Mouse (Mus musculus): Measurements from ENCODE around the gene Rab3a. TPM values are rescaled to one million over a fixed set of nuclear protein-coding genes. Genes with fewer than 3 reads are reported as not detected.

Rab3a gene
- total RNA-seq, 2 experiments from 2014 or later, result 808 to 835 TPM

DNA sequence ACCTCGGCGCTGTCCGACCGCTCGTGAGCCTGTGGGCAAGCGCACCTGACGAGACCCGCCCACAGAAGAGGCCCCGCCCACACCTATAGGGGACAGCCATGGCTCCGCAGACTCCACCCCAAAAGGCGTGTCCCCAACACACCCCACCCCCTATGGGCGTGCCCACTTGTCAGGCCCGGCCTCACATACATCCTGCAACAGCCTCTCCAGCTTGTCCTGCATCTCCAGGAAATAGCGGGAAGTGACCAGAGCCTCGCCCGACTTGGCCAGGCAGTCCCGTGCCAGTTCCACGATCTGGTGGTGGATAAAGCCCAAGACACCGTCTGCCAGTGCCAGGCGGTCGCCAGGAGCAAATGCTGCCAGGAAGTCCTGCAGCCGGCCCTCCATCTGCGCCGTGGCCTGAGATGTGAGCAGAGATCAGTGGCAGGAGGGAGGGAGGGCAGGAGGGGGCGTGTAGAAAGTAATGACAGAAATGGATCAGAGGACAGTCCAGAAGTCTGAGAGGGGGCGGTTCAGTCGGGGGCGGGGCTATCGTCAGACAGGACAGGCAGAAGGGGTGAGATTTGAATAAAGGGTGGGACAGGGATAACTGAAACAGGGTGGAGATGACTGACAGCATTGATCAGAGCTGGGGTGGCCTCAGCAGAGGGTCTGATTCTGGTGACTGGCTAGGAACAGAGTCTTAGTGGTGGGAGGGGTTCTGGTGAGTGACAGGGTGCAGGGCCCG is 33.6 kb downstream of the Rab3a start:
- no peak for TF ChIP-seq CTCF (IDR thresholded peaks at IDR 0.05)
- Histone ChIP-seq H3K4me3 (no peak overlapping the region), H3K27ac (peak overlapping the region; percentile 32; the same call in 1 of the 2 replicates)
- DNase-seq (ENCODE audit: extremely low spot score in 1 of 2, low spot score in 2 of 2), result no peak
- intact Hi-C loops (cut with DNase I), result no loop called here

GRCm38 (mm10) chr8:70789046-70789445 is 34.6 kb downstream of the Rab3a start:
- intact Hi-C loops (cut with DNase I), result no loop called here
- Histone ChIP-seq H3K4me3 (no peak overlapping the region), H3K27ac (peak overlapping the region; percentile 84; the same call in 1 of the 2 replicates)
- no peak for TF ChIP-seq CTCF (IDR thresholded peaks at IDR 0.05)
- no peak for DNase-seq (ENCODE audit: extremely low spot score in 1 of 2, low spot score in 2 of 2)

DNA sequence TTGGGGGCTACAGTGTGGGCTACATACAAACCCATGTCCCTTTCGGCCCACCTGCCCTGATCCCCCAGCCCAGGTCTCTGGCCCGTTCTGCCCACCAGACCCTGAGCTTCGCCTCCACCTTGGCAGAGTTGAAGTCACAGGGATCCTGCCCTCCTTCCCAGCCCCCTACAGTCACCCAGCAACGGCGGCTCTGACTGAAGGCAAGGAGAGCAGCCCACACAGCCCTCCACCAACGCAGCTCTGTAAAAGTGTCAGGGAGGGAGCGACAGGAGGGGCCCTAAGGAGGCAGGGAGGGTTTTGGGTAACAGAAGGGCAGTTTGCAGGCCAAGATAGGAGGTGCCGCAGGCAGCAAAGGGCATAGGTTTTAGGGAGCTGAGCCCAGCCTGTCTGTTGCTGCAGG is 36.4 kb downstream of the Rab3a start:
- Histone ChIP-seq H3K27ac (peak overlapping the region; percentile 84), H3K4me3 (peak overlapping the region; percentile 85)
- no peak for TF ChIP-seq CTCF (IDR thresholded peaks at IDR 0.05)
- DNase-seq (ENCODE audit: extremely low spot score in 1 of 2, low spot score in 2 of 2), result peak in 1 of 2 experiments; percentile 69
- intact Hi-C loops (cut with DNase I), result no loop called here

DNA sequence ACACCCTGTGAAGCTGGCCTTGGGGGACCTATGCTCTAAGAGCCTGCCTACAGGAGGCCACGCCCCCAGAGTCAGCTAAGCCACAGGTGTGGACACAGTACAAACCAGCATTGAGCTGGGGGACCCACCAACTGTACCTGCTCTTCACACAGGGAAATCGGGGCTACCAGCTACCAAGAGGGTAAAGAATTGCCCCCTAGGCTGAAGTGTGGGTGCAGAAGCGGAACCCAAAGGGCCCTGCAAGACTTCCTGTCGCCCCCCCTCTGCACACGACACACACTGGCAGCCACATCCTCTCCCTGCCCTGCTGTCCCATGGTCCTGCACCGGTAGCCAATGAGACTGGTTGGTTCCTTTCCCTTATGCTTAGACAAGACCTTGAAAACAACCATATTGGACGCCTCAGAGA is 36.8 kb downstream of the Rab3a start:
- Histone ChIP-seq H3K4me3 (peak overlapping the region; percentile 85), H3K27ac (peak overlapping the region; percentile 84)
- no peak for TF ChIP-seq CTCF (IDR thresholded peaks at IDR 0.05)
- no peak for DNase-seq (ENCODE audit: extremely low spot score in 1 of 2, low spot score in 2 of 2)
- intact Hi-C loops (cut with DNase I), result no loop called here

GRCm38 (mm10) chr8:70791975-70792691 is 37.7 kb downstream of the Rab3a start:
- Histone ChIP-seq H3K27ac (peak overlapping the region; percentile 84), H3K4me3 (peak overlapping the region; percentile 85)
- intact Hi-C loops (cut with DNase I), result no loop called here
- DNase-seq (ENCODE audit: extremely low spot score in 1 of 2, low spot score in 2 of 2), result peak; percentile 96 to 97
- TF ChIP-seq CTCF (IDR thresholded peaks at IDR 0.05), result no peak; the same call in 1 of the 2 replicates

DNA sequence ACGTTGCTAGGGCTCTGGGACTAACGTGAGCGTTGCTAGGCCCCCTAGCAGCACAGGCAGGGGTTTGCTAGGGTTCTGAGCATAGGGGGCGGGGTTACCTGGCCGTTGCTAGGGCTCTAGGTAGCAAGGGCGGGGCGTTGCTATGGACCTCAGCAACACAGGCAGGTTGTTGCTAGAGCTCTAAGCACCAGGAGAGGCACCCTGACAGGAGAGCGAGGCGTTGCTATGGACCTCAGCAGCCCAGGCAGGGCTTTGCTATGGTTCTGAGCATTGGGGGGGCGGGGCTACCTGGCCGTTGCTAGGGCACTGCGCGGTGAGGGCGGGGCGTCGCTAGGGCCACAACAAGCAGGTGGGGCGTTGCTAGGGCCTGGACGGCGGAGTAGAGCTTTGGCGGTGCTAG is 38.2 kb downstream of the Rab3a start:
- Histone ChIP-seq H3K4me3 (peak overlapping the region; percentile 85), H3K27ac (peak overlapping the region; percentile 64)
- peak in 1 of 2 experiments; percentile 70 for DNase-seq (ENCODE audit: extremely low spot score in 1 of 2, low spot score in 2 of 2)
- TF ChIP-seq CTCF (IDR thresholded peaks at IDR 0.05), result no peak
- intact Hi-C loops (cut with DNase I), result no loop called here

DNA sequence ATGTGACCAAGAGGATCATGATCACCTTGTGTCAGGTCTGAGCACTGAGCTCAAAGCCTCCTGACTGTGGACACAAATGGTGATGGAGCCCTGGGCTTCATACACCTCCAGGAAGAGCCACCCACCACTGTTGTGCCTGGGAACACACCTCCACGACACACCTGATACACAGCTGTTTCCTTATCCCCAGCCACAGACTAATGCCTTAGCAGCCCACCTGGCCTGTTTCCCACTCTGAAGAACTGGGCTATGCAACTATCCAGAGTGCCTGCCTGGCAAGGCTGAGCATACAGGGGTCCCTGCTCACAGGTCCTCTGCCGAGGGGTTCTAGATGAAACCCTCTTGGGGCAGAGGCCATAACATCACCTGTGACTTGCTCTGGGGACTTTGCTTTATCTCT is 39.7 kb downstream of the Rab3a start:
- no peak for DNase-seq (ENCODE audit: extremely low spot score in 1 of 2, low spot score in 2 of 2)
- TF ChIP-seq CTCF (IDR thresholded peaks at IDR 0.05), result no peak
- intact Hi-C loops (cut with DNase I), result no loop called here
- H3K27ac ChIP-seq, result no peak overlapping the region; the same call in 1 of the 2 replicates
- no peak overlapping the region for H3K4me3 ChIP-seq

DNA sequence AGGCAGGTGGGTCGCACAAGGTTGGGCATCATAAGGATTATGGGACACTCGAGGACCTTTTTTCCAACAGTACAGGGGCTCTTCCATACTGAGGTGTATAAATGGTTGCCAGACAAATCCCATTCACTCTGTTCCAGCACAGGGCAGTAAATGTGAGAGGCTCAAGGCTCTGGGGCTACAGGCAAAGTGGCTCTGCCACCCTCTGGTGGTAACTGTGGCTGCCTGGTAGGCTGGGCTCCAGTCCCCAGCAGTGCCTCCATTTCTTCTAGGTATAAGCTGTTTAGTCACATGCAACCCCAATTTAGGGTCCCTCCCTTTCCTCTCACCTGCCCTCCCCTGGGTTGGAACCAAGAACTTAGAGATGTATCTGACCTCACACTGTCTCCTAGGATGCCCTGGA is 40.9 kb downstream of the Rab3a start:
- 0 out of 2 replicates have a peak overlapping the region, but pooled peaks have one; percentile 11 for H3K27ac ChIP-seq
- peak; percentile 36 for TF ChIP-seq CTCF (IDR thresholded peaks at IDR 0.05)
- intact Hi-C loops (cut with DNase I), result no loop called here
- H3K4me3 ChIP-seq, result no peak overlapping the region
- no peak for DNase-seq (ENCODE audit: extremely low spot score in 1 of 2, low spot score in 2 of 2)

- no peak for TF ChIP-seq CTCF (IDR thresholded peaks at IDR 0.05)
- peak in 1 of 2 experiments; percentile 50 for DNase-seq (ENCODE audit: extremely low spot score in 1 of 2, low spot score in 2 of 2)
- H3K27ac ChIP-seq, result peak overlapping the region; percentile 70
- peak overlapping the region; percentile 67 for H3K4me3 ChIP-seq
- intact Hi-C loops (cut with DNase I), result no loop called here
Observed at GRCm38 (mm10) chr8:70796403-70797080, 42.1 kb downstream of the Rab3a start.

DNA sequence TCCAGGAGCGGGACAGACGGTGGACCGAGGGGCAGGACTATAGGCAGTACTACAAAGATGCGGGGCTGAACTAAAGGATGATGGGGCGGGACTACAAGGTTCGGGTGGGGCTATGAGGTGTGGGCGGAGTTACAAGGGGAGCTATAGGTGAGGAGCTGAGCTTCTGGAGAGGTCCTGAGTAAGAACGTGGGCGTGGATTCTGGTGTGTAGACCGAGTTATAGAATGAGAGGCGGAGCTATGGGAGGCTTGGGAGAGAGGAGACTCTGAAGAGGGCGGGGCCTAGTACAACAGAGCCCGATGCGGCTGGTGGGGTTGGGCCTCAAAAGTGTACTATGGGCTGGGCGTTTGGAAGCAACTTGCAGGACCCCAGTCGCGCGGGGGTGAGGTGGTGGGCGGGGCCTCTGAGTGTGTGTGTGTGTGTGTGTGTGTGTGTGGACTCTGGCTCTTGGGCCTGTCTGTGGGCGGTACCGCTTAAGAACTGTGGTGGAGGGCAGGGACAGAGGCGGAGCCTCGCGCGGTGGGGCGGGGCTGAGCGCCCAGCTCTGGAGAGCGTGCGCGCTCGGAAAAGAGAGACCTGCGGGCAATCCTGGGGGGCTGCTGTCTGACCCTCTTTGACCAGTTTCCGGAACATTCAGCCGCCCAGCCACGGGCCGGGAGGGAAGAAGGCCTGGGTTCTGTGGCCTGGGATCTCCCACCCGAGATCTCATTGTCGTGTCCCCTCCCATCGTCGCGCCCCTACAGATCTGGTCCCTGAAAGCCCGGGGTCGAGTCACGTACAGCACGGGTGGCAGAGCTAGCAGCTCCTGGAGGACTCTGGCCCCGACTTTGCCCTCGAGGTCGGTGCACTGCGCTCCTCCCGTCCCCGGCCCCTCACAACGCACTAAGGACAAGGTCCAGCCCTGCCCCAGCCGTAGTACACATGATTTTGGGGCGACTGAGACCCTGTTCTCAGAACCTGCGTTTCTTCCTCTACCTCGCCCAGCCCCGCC is 42.9 kb downstream of the Rab3a start:
- peak overlapping the region; percentile 67 for H3K4me3 ChIP-seq
- intact Hi-C loops (cut with DNase I), result no loop called here
- no peak for TF ChIP-seq CTCF (IDR thresholded peaks at IDR 0.05)
- peak overlapping the region; percentile 88 for H3K27ac ChIP-seq
- DNase-seq (ENCODE audit: extremely low spot score in 1 of 2, low spot score in 2 of 2), result peak; percentile 83 to 88

- Histone ChIP-seq H3K27ac (peak overlapping the region; percentile 88), H3K4me3 (peak overlapping the region; percentile 67)
- intact Hi-C loops (cut with DNase I), result no loop called here
- DNase-seq (ENCODE audit: extremely low spot score in 1 of 2, low spot score in 2 of 2), result no peak
- TF ChIP-seq CTCF (IDR thresholded peaks at IDR 0.05), result no peak; the same call in 1 of the 2 replicates
Observed at GRCm38 (mm10) chr8:70798281-70798680, 43.8 kb downstream of the Rab3a start.
